Mouse (Mus musculus): Measurements from ENCODE around the gene Exoc7. TPM values are rescaled to one million over a fixed set of nuclear protein-coding genes. Genes with fewer than 3 reads are reported as not detected.

The Exoc7 gene
- polyA plus RNA-seq, 1 experiment from 2014 or later, result 42.3 TPM

GRCm38 (mm10) chr11:116329314-116330210 lies 22.5 kb upstream of the Exoc7 start:
- ATAC-seq (ENCODE audit: low FRiP score, low TSS enrichment), result no peak
- H3K27ac ChIP-seq (replicated peaks), result no peak overlapping the region
- no peaks in the 10 kb centered on the region for H3K9me3 ChIP-seq (ENCODE audit: control insufficient read depth, low read length)
- no peak overlapping the region for H3K4me3 ChIP-seq (ENCODE audit: low read depth, low read length)
- H3K36me3 ChIP-seq (ENCODE audit: control insufficient read depth, insufficient read depth, low read length), result no peaks in the 10 kb centered on the region
- TF ChIP-seq EP300 (optimal IDR thresholded peaks at IDR 0.05) (no peak), CTCF (IDR thresholded peaks at IDR 0.05; ENCODE audit: low read depth) (no peak)
- H3K4me1 ChIP-seq (replicated peaks; ENCODE audit: control insufficient read depth, insufficient read depth), result no peaks in the 10 kb centered on the region
- DNase-seq (ENCODE audit: low spot score), result peak; percentile 32
- peaks cover 2% of the 10 kb centered on the region; the same call in 1 of the 2 replicates for H3K27me3 ChIP-seq (ENCODE audit: control insufficient read depth, insufficient read depth, low read length)
- 45% methylated on average over 18 of the region's 18 CpGs for whole genome bisulfite sequencing
- no peak overlapping the region for H3K9ac ChIP-seq (ENCODE audit: low read length)
- H3K4me2 ChIP-seq (replicated peaks; ENCODE audit: low read depth), result no peak overlapping the region

DNA sequence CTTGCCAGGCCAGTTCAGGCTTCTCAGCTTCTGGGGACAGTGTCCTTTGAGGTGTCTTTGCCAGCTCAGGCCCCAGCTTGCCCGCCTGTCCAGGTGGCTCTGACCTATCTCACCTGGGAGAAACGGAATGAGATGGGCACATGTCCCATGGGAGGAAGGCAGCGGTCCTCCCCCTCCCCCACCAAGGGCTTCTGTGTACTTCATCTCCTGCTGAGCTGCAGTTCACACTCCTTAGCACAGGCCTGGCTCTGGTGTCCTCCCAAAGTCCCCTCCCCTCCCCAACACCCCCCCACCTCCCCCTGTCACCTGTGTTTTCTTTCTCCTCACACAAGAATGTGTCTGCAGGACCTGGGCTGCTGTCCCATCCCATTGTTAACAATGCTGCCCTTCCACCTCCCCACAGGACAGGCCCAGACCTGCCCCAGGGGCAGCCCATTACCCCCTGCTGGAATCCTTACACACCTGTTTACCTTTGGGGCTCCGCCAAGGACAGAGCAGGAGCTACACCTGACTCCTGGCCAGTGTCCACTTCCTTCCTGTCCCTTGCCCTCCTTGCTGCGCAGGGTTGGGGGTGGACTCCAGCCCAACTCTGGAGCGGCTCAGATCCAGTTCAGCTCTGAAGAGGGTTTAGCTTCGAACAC lies 20.1 kb upstream of the Exoc7 start:
- Histone ChIP-seq H3K36me3 (ENCODE audit: control insufficient read depth, insufficient read depth, low read length) (no peaks in the 10 kb centered on the region), H3K4me2 (replicated peaks; ENCODE audit: low read depth) (no peak overlapping the region), H3K9me3 (ENCODE audit: control insufficient read depth, low read length) (no peaks in the 10 kb centered on the region), H3K4me1 (replicated peaks; ENCODE audit: control insufficient read depth, insufficient read depth) (no peaks in the 10 kb centered on the region), H3K9ac (ENCODE audit: low read length) (peak overlapping the region; percentile 5; the same call in 1 of the 2 replicates), H3K4me3 (ENCODE audit: low read depth, low read length) (no peak overlapping the region), H3K27ac (replicated peaks) (no peak overlapping the region), H3K27me3 (ENCODE audit: control insufficient read depth, insufficient read depth, low read length) (no peaks in the 10 kb centered on the region)
- WGBS, result 63% methylated on average over 7 of the region's 7 CpGs
- TF ChIP-seq CTCF (IDR thresholded peaks at IDR 0.05; ENCODE audit: low read depth) (no peak), EP300 (optimal IDR thresholded peaks at IDR 0.05) (no peak)
- ATAC-seq (ENCODE audit: low FRiP score, low TSS enrichment) (peak; percentile 30; the same call in 1 of the 2 replicates), DNase-seq (ENCODE audit: low spot score) (no peak)

DNA sequence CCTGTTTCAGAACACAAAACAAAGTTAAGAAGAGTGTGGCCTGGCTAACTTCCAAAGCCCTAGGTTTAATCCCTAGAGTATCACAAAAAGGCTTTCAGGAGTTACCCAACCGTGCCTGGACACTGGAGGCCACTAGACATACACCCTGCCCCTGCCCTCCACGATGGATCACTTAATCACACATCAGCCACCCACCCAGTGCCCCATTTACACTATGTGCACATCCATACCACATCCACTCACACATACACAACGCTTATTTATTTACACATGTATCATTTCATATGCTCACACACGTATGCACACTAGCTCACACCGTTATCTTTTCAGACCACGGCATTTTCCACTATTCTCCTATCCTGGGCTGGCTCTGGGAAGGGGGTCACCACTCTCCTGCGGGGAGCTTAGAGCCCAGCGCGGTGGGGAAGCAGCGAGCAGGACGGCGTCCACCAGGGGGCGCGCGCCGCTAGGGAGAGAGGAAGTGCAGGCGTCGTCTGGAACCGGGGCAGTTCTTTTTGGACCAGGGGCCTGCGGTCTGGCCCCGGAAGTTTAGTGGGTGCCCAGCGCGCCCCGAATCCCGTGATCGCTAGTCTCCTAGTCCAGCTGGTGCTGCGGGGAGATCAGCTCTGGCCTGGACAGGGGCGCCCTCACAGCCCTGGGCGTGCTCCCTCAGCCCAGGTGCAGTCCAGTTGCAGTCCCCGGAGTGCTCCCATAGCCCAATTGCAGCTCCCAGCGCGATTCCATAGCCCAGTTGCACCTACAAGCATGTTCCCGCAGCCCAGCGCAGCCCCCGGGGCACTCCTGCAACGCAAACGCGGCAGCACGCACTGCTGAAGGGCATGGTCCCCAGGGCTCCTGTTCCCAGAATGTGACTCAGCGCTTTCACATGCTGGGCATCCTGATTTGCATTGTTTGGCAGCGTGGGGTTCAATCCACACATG lies 12.0 kb upstream of the Exoc7 start:
- DNase-seq (ENCODE audit: low spot score) (peak; percentile 89), ATAC-seq (ENCODE audit: low FRiP score, low TSS enrichment) (peak; percentile 80)
- H3K27ac ChIP-seq (replicated peaks), result no peak overlapping the region
- TF ChIP-seq EP300 (optimal IDR thresholded peaks at IDR 0.05) (no peak), CTCF (IDR thresholded peaks at IDR 0.05; ENCODE audit: low read depth) (peak; percentile 99)
- no peaks in the 10 kb centered on the region for H3K9me3 ChIP-seq (ENCODE audit: control insufficient read depth, low read length)
- no peaks in the 10 kb centered on the region for H3K36me3 ChIP-seq (ENCODE audit: control insufficient read depth, insufficient read depth, low read length)
- peak overlapping the region; percentile 57 for H3K9ac ChIP-seq (ENCODE audit: low read length)
- H3K4me3 ChIP-seq (ENCODE audit: low read depth, low read length), result peak overlapping the region; percentile 43
- H3K27me3 ChIP-seq (ENCODE audit: control insufficient read depth, insufficient read depth, low read length), result no peaks in the 10 kb centered on the region
- H3K4me1 ChIP-seq (replicated peaks; ENCODE audit: control insufficient read depth, insufficient read depth), result 0 out of 2 replicates have a peak, but pooled peaks cover 4% of the 10 kb centered on the region
- 3% methylated on average over 41 of the region's 41 CpGs for WGBS
- peak overlapping the region; percentile 91 for H3K4me2 ChIP-seq (replicated peaks; ENCODE audit: low read depth)

DNA sequence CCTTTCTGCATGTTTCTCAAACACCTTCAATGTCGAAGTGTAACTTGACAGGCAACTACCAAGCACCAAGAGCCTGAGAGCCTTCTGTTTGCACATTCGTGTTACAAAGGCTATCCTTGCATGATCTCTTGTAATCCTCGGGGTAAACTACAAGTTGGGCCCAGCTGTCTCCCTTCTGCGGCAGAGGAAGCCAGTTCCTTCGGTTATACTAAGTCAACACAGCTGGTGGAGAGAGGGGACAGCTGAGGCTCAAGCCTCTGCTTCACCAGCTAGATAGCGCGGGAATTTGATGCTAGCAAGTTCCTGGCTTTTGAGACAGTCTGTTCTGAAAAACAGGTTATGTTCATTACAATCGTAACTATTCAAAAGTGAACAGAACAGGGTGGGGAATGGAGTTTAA lies 5.3 kb upstream of the Exoc7 start:
- 15% methylated on average over 8 of the region's 8 CpGs for whole genome bisulfite sequencing
- Histone ChIP-seq H3K27me3 (ENCODE audit: control insufficient read depth, insufficient read depth, low read length) (no peaks in the 10 kb centered on the region), H3K9ac (ENCODE audit: low read length) (no peak overlapping the region), H3K36me3 (ENCODE audit: control insufficient read depth, insufficient read depth, low read length) (no peaks in the 10 kb centered on the region), H3K9me3 (ENCODE audit: control insufficient read depth, low read length) (no peaks in the 10 kb centered on the region), H3K27ac (replicated peaks) (no peak overlapping the region), H3K4me2 (replicated peaks; ENCODE audit: low read depth) (no peak overlapping the region), H3K4me3 (ENCODE audit: low read depth, low read length) (no peak overlapping the region), H3K4me1 (replicated peaks; ENCODE audit: control insufficient read depth, insufficient read depth) (no peaks in the 10 kb centered on the region)
- TF ChIP-seq CTCF (IDR thresholded peaks at IDR 0.05; ENCODE audit: low read depth) (no peak), EP300 (optimal IDR thresholded peaks at IDR 0.05) (no peak)
- ATAC-seq (ENCODE audit: low FRiP score, low TSS enrichment), result peak; percentile 25; the same call in 1 of the 2 replicates
- no peak for DNase-seq (ENCODE audit: low spot score)

GRCm38 (mm10) chr11:116311169-116311568 lies 4.1 kb upstream of the Exoc7 start:
- no peak for DNase-seq (ENCODE audit: low spot score)
- TF ChIP-seq EP300 (optimal IDR thresholded peaks at IDR 0.05), result no peak
- TF ChIP-seq CTCF (IDR thresholded peaks at IDR 0.05; ENCODE audit: low read depth), result no peak

More at GRCm38 (mm10) chr11:116311169-116311568, 4.1 kb upstream of the Exoc7 start:
- no peaks in the 10 kb centered on the region for H3K36me3 ChIP-seq (ENCODE audit: control insufficient read depth, insufficient read depth, low read length)
- H3K9ac ChIP-seq (ENCODE audit: low read length), result no peak overlapping the region
- no peak for ATAC-seq (ENCODE audit: low FRiP score, low TSS enrichment)
- H3K27me3 ChIP-seq (ENCODE audit: control insufficient read depth, insufficient read depth, low read length), result no peaks in the 10 kb centered on the region
- 38% methylated on average over 8 of the region's 8 CpGs for WGBS
- H3K4me1 ChIP-seq (replicated peaks; ENCODE audit: control insufficient read depth, insufficient read depth), result no peaks in the 10 kb centered on the region
- H3K4me2 ChIP-seq (replicated peaks; ENCODE audit: low read depth), result no peak overlapping the region
- H3K9me3 ChIP-seq (ENCODE audit: control insufficient read depth, low read length), result no peaks in the 10 kb centered on the region
- H3K27ac ChIP-seq (replicated peaks), result no peak overlapping the region
- no peak overlapping the region for H3K4me3 ChIP-seq (ENCODE audit: low read depth, low read length)

Measured in stomach, postnatal 0 days (tissue).